Mouse (Mus musculus) heart, adult 2 months (tissue): ENCODE results near the gene Reep3. TPM values are rescaled to one million over a fixed set of nuclear protein-coding genes. Genes with fewer than 3 reads are reported as not detected.
A peak's percentile ranks its signal among the peaks of the same experiment; 100 is the strongest.

Experiments
- DNase-seq, 2 experiments: peaks; one replicate each; pipeline ENCODE4 v3.0.0; 2021
- H3K27ac ChIP-seq: fragments of 200-600 bp; 2 replicates; pipeline ENCODE4 v1.8.1; 2022
- H3K27me3 ChIP-seq: fragments of 200-500 bp; 2 replicates; pipeline ENCODE4 v1.6.1; 2012; ENCODE audit warnings: mild to moderate bottlenecking, low read length, inconsistent platforms, mixed read lengths; ENCODE audit not compliant: control insufficient read depth, insufficient read depth
- H3K36me3 ChIP-seq: fragments of 200-500 bp; 2 replicates; pipeline ENCODE4 v1.6.1; 2012; ENCODE audit warnings: low read length, inconsistent platforms; ENCODE audit not compliant: control insufficient read depth, insufficient read depth
- H3K4me1 ChIP-seq: fragments of 200-500 bp; 2 replicates; pipeline ENCODE4 v1.6.1; 2011; ENCODE audit warnings: low read length; ENCODE audit not compliant: control insufficient read depth, insufficient read depth
- H3K4me3 ChIP-seq: fragments of 200-600 bp; 2 replicates; pipeline ENCODE4 v1.8.1; 2022
- H3K79me2 ChIP-seq: fragments of 200-500 bp; replicated peaks from 2 replicates; pipeline ENCODE4 v1.6.1; 2012; ENCODE audit warnings: mild to moderate bottlenecking, inconsistent platforms, low read length, moderate library complexity, mixed read lengths; ENCODE audit not compliant: control insufficient read depth, insufficient read depth
- H3K9ac ChIP-seq: fragments of 200-500 bp; 2 replicates; pipeline ENCODE4 v1.6.1; 2012; ENCODE audit warnings: low read depth, mild to moderate bottlenecking, control low read depth, inconsistent platforms, low read length, mixed read lengths
- CTCF ChIP-seq: fragments of 200-600 bp; IDR thresholded peaks from 2 replicates; pipeline ENCODE4 v1.8.1; 2022; ENCODE audit warnings: antibody characterized with exemption, mild to moderate bottlenecking, moderate library complexity
- EP300 ChIP-seq: fragments of 200-500 bp; IDR thresholded peaks from 2 replicates; pipeline ENCODE4 v1.6.1; 2011; ENCODE audit warnings: low read depth, low read length, control low read depth; ENCODE audit not compliant: insufficient read depth
- POLR2A ChIP-seq: fragments of 200-500 bp; IDR thresholded peaks from 2 replicates; pipeline ENCODE4 v1.6.1; 2011; ENCODE audit warnings: mild to moderate bottlenecking, low read depth, low read length, control low read depth; ENCODE audit not compliant: insufficient read depth
- WGBS: fragments of 180-500 bp; shearing (Covaris S2); methylation state at CpG from one replicate; pipeline ENCODE4 v1.1.7; 2018; 5-methylcytosine and 5-hydroxymethylcytosine counted together
- intact Hi-C: fragments of 180-260 bp; cut with DNase I; formaldehyde crosslinking; loops from one replicate; pipeline ENCODE4 v1.15.1; 2025
- long read RNA-seq: library from polyadenylated mRNA; stranded (forward); transcript quantifications from one replicate; pipeline ENCODE4 v2.0.0, GENCODE M21; 2021
- polyA plus RNA-seq: library from polyadenylated mRNA; depleted of rRNA; stranded (reverse); fragments of >200 nt; gene quantifications from 2 replicates; pipeline ENCODE4 v1.2.3, GENCODE M21; 2012; rRNA removed
- total RNA-seq, 2 experiments: library from RNA; stranded (reverse); gene quantifications; 2 replicates each; pipeline ENCODE4 v1.2.3; 2021

Reep3 gene
- 10 to 100 TPM; 19.7 to 20.2 TPM for total RNA-seq
- polyA plus RNA-seq, result 14.9 and 27.7 TPM in 2 replicates
- long read RNA-seq, full-length matches to known transcripts, result 5 of 10 reads
- long read RNA-seq, partial matches to known transcripts, result 0 of 10 reads
- long read RNA-seq, other reads (novel, unspliced or antisense), result 5 of 10 reads

GRCm38 (mm10) chr10:67096621-67097436, at the start of gene Reep3:
Gene Reep3, minus strand, starts transcription at chr10:67096945.
- H3K79me2 ChIP-seq, result peaks cover 5% of the 10 kb centered on the region
- H3K36me3 ChIP-seq, result peaks cover 13% of the 10 kb centered on the region
- 1% methylated on average over 93 of the region's 97 CpGs for WGBS
- intact Hi-C loops, result loop anchor here (1.0 to 5.0 kb wide), 4 partner anchors 40 to 188 kb away; no protein-coding TSS in a partner anchor
- no peak for TF ChIP-seq CTCF
- 0 out of 2 replicates have a peak, but pooled peaks have one; percentile 14 for TF ChIP-seq EP300
- peak; percentile 53; the same call in 1 of the 2 replicates for TF ChIP-seq POLR2A
- peaks cover 17% of the 10 kb centered on the region for H3K4me1 ChIP-seq
- DNase-seq, result peak; percentile 88 to 91
- no peaks in the 10 kb centered on the region for H3K27me3 ChIP-seq
- peak within 1 kb of the TSS; percentile 100 for H3K27ac ChIP-seq
- peak within 1 kb of the TSS; percentile 97 for H3K4me3 ChIP-seq
- peak within 1 kb of the TSS; percentile 99 for H3K9ac ChIP-seq

- peaks cover 6% of the 10 kb centered on the region for H3K4me1 ChIP-seq
- intact Hi-C loops, result no loop called here
- WGBS, result 58% methylated on average over 4 of the region's 4 CpGs
These were observed 48.9 kb upstream of the Reep3 start for GRCm38 (mm10) chr10:67145623-67146022.

GRCm38 (mm10) chr10:67144269-67144668, 47.5 kb upstream of the Reep3 start:
- Histone ChIP-seq H3K36me3 (peaks cover 8% of the 10 kb centered on the region), H3K4me1 (peaks cover 7% of the 10 kb centered on the region; the same call in 1 of the 2 replicates), H3K9ac (no peak overlapping the region), H3K4me3 (no peak overlapping the region), H3K79me2 (peaks cover 1% of the 10 kb centered on the region), H3K27ac (no peak overlapping the region), H3K27me3 (no peaks in the 10 kb centered on the region)
- TF ChIP-seq CTCF, result no peak
- no peak for TF ChIP-seq EP300
- no peak for TF ChIP-seq POLR2A
- intact Hi-C loops, result no loop called here
- WGBS, result 47% methylated on average over 2 of the region's 2 CpGs
- DNase-seq, result no peak

More at GRCm38 (mm10) chr10:67145623-67146022, 48.9 kb upstream of the Reep3 start:
- Histone ChIP-seq H3K9ac (no peak overlapping the region), H3K79me2 (peaks cover 3% of the 10 kb centered on the region), H3K27ac (no peak overlapping the region), H3K4me3 (no peak overlapping the region), H3K36me3 (peaks cover 8% of the 10 kb centered on the region), H3K27me3 (no peaks in the 10 kb centered on the region)
- DNase-seq, result no peak
- TF ChIP-seq CTCF (no peak), POLR2A (no peak), EP300 (no peak)

DNA sequence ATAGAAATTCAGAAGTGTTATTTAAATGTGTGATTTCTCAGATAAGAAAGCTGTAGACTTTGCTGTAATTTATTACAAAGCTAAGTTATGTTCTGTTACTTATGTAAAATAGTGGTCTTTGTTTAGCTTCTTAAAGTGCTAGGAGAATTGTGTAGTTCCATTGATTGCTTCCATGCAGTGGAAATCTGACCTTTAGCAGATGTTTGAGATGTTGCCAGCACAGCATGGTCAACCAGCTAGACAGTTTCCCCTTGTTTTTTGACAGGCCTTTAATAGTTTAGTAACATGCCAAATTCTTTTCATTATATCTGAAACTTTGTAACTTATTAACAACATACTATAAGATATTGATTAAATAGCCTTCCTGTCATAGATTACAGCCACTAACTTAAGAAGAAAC, 46.9 kb upstream of the Reep3 start:
- TF ChIP-seq POLR2A (no peak), EP300 (no peak), CTCF (no peak)
- DNase-seq, result no peak
- H3K4me3 ChIP-seq, result no peak overlapping the region
- peaks cover 7% of the 10 kb centered on the region; the same call in 1 of the 2 replicates for H3K4me1 ChIP-seq
- H3K9ac ChIP-seq, result no peak overlapping the region
- peaks cover 1% of the 10 kb centered on the region; the same call in 1 of the 2 replicates for H3K79me2 ChIP-seq
- intact Hi-C loops, result no loop called here
- H3K27ac ChIP-seq, result no peak overlapping the region
- H3K36me3 ChIP-seq, result peaks cover 8% of the 10 kb centered on the region
- no peaks in the 10 kb centered on the region for H3K27me3 ChIP-seq

- Histone ChIP-seq H3K4me3 (no peak overlapping the region), H3K4me1 (peaks cover 4% of the 10 kb centered on the region), H3K27me3 (no peaks in the 10 kb centered on the region), H3K79me2 (0 out of 2 replicates have a peak, but pooled peaks cover 2% of the 10 kb centered on the region), H3K27ac (no peak overlapping the region), H3K36me3 (no peaks in the 10 kb centered on the region), H3K9ac (no peak overlapping the region)
- no peak for DNase-seq
- TF ChIP-seq POLR2A (no peak), EP300 (no peak), CTCF (no peak)
- 87% methylated on average over 2 of the region's 2 CpGs for WGBS
- intact Hi-C loops, result no loop called here
These were observed 40.7 kb upstream of the Reep3 start for GRCm38 (mm10) chr10:67137437-67137836.
